Mouse (Mus musculus): ENCODE results near the gene Mlec. TPM values are rescaled to one million over a fixed set of nuclear protein-coding genes. Genes with fewer than 3 reads are reported as not detected.

The Mlec gene
- total and polyA plus RNA-seq, 2 experiments from 2014 or later: 20.6 to 80.9 TPM

GRCm38 (mm10) chr5:115147388-115147787 is 10.6 kb downstream of the Mlec start:
- peaks cover 6% of the 10 kb centered on the region; the same call in 1 of the 2 replicates for H3K4me1 ChIP-seq (ENCODE audit: insufficient read depth, low read length)
- DNase-seq (ENCODE audit: low spot score) (no peak), ATAC-seq (no peak)
- peaks cover 46% of the 10 kb centered on the region for H3K36me3 ChIP-seq (ENCODE audit: insufficient read depth, low read length)
- no peaks in the 10 kb centered on the region for H3K27me3 ChIP-seq (ENCODE audit: insufficient read depth, low read length)
- no peak overlapping the region for H3K4me3 ChIP-seq (ENCODE audit: low read length)
- no peak overlapping the region for H3K27ac ChIP-seq
- H3K9ac ChIP-seq (replicated peaks; ENCODE audit: low read length): no peak overlapping the region
- WGBS: 86% methylated on average over 3 of the region's 3 CpGs
- H3K9me3 ChIP-seq (ENCODE audit: low read length): no peaks in the 10 kb centered on the region
- TF ChIP-seq CTCF (IDR thresholded peaks at IDR 0.05; ENCODE audit: low read depth): no peak
- H3K4me2 ChIP-seq (ENCODE audit: low read depth, low read length): no peak overlapping the region

- TF ChIP-seq CTCF (IDR thresholded peaks at IDR 0.05; ENCODE audit: low read depth): no peak
- peaks cover 46% of the 10 kb centered on the region for H3K36me3 ChIP-seq (ENCODE audit: insufficient read depth, low read length)
- H3K27ac ChIP-seq: no peak overlapping the region
- ATAC-seq (no peak), DNase-seq (ENCODE audit: low spot score) (no peak)
- H3K27me3 ChIP-seq (ENCODE audit: insufficient read depth, low read length): no peaks in the 10 kb centered on the region
- no peaks in the 10 kb centered on the region for H3K9me3 ChIP-seq (ENCODE audit: low read length)
- no peak overlapping the region for H3K4me2 ChIP-seq (ENCODE audit: low read depth, low read length)
- H3K4me3 ChIP-seq (ENCODE audit: low read length): no peak overlapping the region
- H3K9ac ChIP-seq (replicated peaks; ENCODE audit: low read length): no peak overlapping the region
- peaks cover 6% of the 10 kb centered on the region; the same call in 1 of the 2 replicates for H3K4me1 ChIP-seq (ENCODE audit: insufficient read depth, low read length)
These were observed 11.2 kb downstream of the Mlec start for GRCm38 (mm10) chr5:115146747-115147130.

GRCm38 (mm10) chr5:115145976-115146746 is 11.8 kb downstream of the Mlec start:
- Histone ChIP-seq H3K9ac (replicated peaks; ENCODE audit: low read length) (no peak overlapping the region), H3K4me2 (ENCODE audit: low read depth, low read length) (no peak overlapping the region), H3K27ac (no peak overlapping the region), H3K4me3 (ENCODE audit: low read length) (no peak overlapping the region), H3K9me3 (ENCODE audit: low read length) (no peaks in the 10 kb centered on the region), H3K27me3 (ENCODE audit: insufficient read depth, low read length) (no peaks in the 10 kb centered on the region), H3K4me1 (ENCODE audit: insufficient read depth, low read length) (peaks cover 6% of the 10 kb centered on the region; the same call in 1 of the 2 replicates), H3K36me3 (ENCODE audit: insufficient read depth, low read length) (peaks cover 46% of the 10 kb centered on the region)
- 91% methylated on average over 6 of the region's 6 CpGs for WGBS
- DNase-seq (ENCODE audit: low spot score): no peak
- ATAC-seq: no peak
- no peak for TF ChIP-seq CTCF (IDR thresholded peaks at IDR 0.05; ENCODE audit: low read depth)

- ATAC-seq (no peak), DNase-seq (ENCODE audit: low spot score) (no peak)
- Histone ChIP-seq H3K4me1 (ENCODE audit: insufficient read depth, low read length) (peaks cover 6% of the 10 kb centered on the region; the same call in 1 of the 2 replicates), H3K9me3 (ENCODE audit: low read length) (no peaks in the 10 kb centered on the region), H3K27ac (no peak overlapping the region), H3K9ac (replicated peaks; ENCODE audit: low read length) (no peak overlapping the region), H3K36me3 (ENCODE audit: insufficient read depth, low read length) (peaks cover 41% of the 10 kb centered on the region), H3K27me3 (ENCODE audit: insufficient read depth, low read length) (no peaks in the 10 kb centered on the region), H3K4me3 (ENCODE audit: low read length) (no peak overlapping the region), H3K4me2 (ENCODE audit: low read depth, low read length) (no peak overlapping the region)
- TF ChIP-seq CTCF (IDR thresholded peaks at IDR 0.05; ENCODE audit: low read depth): no peak
- 62% methylated on average over 11 of the region's 11 CpGs for WGBS
These were observed 12.6 kb downstream of the Mlec start for GRCm38 (mm10) chr5:115145253-115145968.

GRCm38 (mm10) chr5:115144471-115144870 is 13.5 kb downstream of the Mlec start:
- DNase-seq (ENCODE audit: low spot score): no peak
- TF ChIP-seq CTCF (IDR thresholded peaks at IDR 0.05; ENCODE audit: low read depth): no peak
- H3K4me1 ChIP-seq (ENCODE audit: insufficient read depth, low read length): peaks cover 6% of the 10 kb centered on the region; the same call in 1 of the 2 replicates
- H3K36me3 ChIP-seq (ENCODE audit: insufficient read depth, low read length): peaks cover 32% of the 10 kb centered on the region
- H3K4me3 ChIP-seq (ENCODE audit: low read length): no peak overlapping the region
- no peak overlapping the region for H3K4me2 ChIP-seq (ENCODE audit: low read depth, low read length)
- WGBS: 63% methylated on average over 6 of the region's 6 CpGs
- no peaks in the 10 kb centered on the region for H3K9me3 ChIP-seq (ENCODE audit: low read length)
- H3K27me3 ChIP-seq (ENCODE audit: insufficient read depth, low read length): no peaks in the 10 kb centered on the region
- no peak overlapping the region for H3K9ac ChIP-seq (replicated peaks; ENCODE audit: low read length)
- no peak for ATAC-seq
- no peak overlapping the region for H3K27ac ChIP-seq

- DNase-seq (ENCODE audit: low spot score) (peak; percentile 67), ATAC-seq (peak; percentile 53; the same call in 1 of the 2 replicates)
- H3K9ac ChIP-seq (replicated peaks; ENCODE audit: low read length): no peak overlapping the region; the same call in 1 of the 2 replicates
- peak overlapping the region; percentile 41; the same call in 1 of the 2 replicates for H3K27ac ChIP-seq
- H3K36me3 ChIP-seq (ENCODE audit: insufficient read depth, low read length): peaks cover 26% of the 10 kb centered on the region
- no peaks in the 10 kb centered on the region for H3K9me3 ChIP-seq (ENCODE audit: low read length)
- H3K4me3 ChIP-seq (ENCODE audit: low read length): no peak overlapping the region
- TF ChIP-seq CTCF (IDR thresholded peaks at IDR 0.05; ENCODE audit: low read depth): no peak
- H3K4me1 ChIP-seq (ENCODE audit: insufficient read depth, low read length): peaks cover 6% of the 10 kb centered on the region; the same call in 1 of the 2 replicates
- H3K4me2 ChIP-seq (ENCODE audit: low read depth, low read length): no peak overlapping the region
- H3K27me3 ChIP-seq (ENCODE audit: insufficient read depth, low read length): no peaks in the 10 kb centered on the region
- 39% methylated on average over 10 of the region's 10 CpGs for WGBS
These were observed 14.4 kb downstream of the Mlec start for GRCm38 (mm10) chr5:115143552-115143951.

Measured in hindbrain, postnatal 0 days (tissue).